Mouse (Mus musculus) forebrain, embryonic 15.5 days (tissue): ENCODE data around the gene Nes. TPM values are rescaled to one million over a fixed set of nuclear protein-coding genes. Genes with fewer than 3 reads are reported as not detected.

Source experiments
- ATAC-seq: fragments of 200-750 bp; cut with Nextera tagmentation; replicated peaks from 2 replicates; pipeline ENCODE4 v1.8.0; 2017; ENCODE audit warnings: mild to moderate bottlenecking, moderate TSS enrichment, moderate library complexity
- H3K27ac ChIP-seq: fragments of 300-500 bp; sonication (generic); replicated peaks from 2 replicates; pipeline ENCODE4 v1.5.1; 2015; ENCODE audit warnings: mild to moderate bottlenecking, inconsistent platforms
- H3K27me3 ChIP-seq: fragments of 300-500 bp; sonication (generic); 2 replicates; pipeline ENCODE4 v1.6.1; 2015; ENCODE audit warnings: inconsistent platforms
- H3K36me3 ChIP-seq: fragments of 300-500 bp; sonication (generic); 2 replicates; pipeline ENCODE4 v1.6.1; 2015; ENCODE audit warnings: mild to moderate bottlenecking, inconsistent platforms
- H3K4me1 ChIP-seq: fragments of 300-500 bp; sonication (generic); 2 replicates; pipeline ENCODE4 v1.6.1; 2015; ENCODE audit warnings: inconsistent platforms
- H3K4me2 ChIP-seq: fragments of 300-500 bp; sonication (generic); replicated peaks from 2 replicates; pipeline ENCODE4 v1.6.1; 2015; ENCODE audit warnings: mild to moderate bottlenecking, inconsistent platforms
- H3K4me3 ChIP-seq: fragments of 300-500 bp; sonication (generic); 2 replicates; pipeline ENCODE4 v1.5.1; 2015; ENCODE audit warnings: mild to moderate bottlenecking, inconsistent platforms
- H3K9ac ChIP-seq: fragments of 300-500 bp; sonication (generic); replicated peaks from 2 replicates; pipeline ENCODE4 v1.6.1; 2015; ENCODE audit warnings: mild to moderate bottlenecking, inconsistent platforms
- H3K9me3 ChIP-seq: fragments of 300-500 bp; sonication (generic); 2 replicates; pipeline ENCODE4 v1.6.1; 2016; ENCODE audit warnings: inconsistent platforms
- WGBS: fragments of 180-500 bp; shearing (Covaris S2); methylation state at CpG from one replicate; pipeline ENCODE4 v1.1.7; 2015; ENCODE audit warnings: mixed read lengths; 5-methylcytosine and 5-hydroxymethylcytosine counted together
- polyA plus RNA-seq: library from polyadenylated mRNA; unstranded; fragments of >200 nt; fragmentation: Nextera tagmentation; extraction: Ambion mirVana; gene quantifications from 2 replicates; pipeline ENCODE4 v1.2.1, GENCODE M21; 2015

Nes gene
- polyA plus RNA-seq, 1 experiment from 2014 or later, result 50.0 TPM

DNA sequence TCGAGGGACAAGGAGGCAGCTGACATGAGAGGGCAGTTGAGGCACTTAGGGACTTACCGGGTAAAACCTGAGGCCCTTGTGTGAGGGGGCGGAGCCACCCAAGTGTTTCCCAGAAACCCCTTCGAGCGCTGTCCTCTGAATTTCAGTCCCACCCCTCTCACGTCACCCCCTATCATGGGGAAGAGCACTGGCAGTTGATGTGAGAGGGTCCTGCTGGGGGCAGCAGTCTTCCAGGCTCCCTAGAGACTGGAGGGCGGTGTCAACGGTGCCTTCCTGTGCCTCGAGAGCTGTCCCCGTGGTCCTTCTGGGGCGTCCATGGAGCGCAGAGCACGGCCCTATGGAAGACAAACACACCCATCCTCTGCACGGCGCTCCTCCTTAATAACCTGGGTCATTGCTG lies 16.8 kb downstream of the Nes start:
- peak overlapping the region; percentile 59 for H3K27ac ChIP-seq
- H3K4me2 ChIP-seq, result peak overlapping the region; percentile 78
- no peaks in the 10 kb centered on the region for H3K9me3 ChIP-seq
- H3K36me3 ChIP-seq, result no peaks in the 10 kb centered on the region
- WGBS, result under 1% methylated on average over 15 of the region's 15 CpGs
- 0 out of 2 replicates have a peak, but pooled peaks cover 4% of the 10 kb centered on the region for H3K27me3 ChIP-seq
- H3K4me1 ChIP-seq, result peaks cover 57% of the 10 kb centered on the region
- peak overlapping the region; percentile 44 for H3K4me3 ChIP-seq
- peak overlapping the region; percentile 54 for H3K9ac ChIP-seq
- ATAC-seq, result peak; percentile 79

DNA sequence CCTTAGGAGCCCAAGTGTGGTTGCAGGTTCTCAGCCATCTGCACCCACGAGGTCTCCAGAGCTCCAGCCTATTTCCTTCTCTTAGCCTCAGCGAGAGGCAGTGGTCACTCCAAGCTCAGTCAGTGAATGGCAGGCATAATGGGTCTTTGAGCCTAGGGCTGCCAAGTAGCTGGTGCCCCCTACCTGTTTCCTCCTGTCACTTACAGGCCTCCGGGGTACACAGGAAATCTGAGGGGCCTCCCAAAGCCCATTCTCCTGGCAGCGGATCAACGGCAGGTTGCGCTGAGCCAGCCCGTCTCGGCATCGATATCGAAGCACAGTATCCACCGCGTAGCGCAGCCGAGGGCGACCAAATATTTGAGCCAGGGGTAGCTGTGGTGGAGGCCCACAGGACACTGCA lies 17.2 kb downstream of the Nes start:
- Histone ChIP-seq H3K4me1 (peaks cover 52% of the 10 kb centered on the region), H3K27ac (peak overlapping the region; percentile 59), H3K9ac (peak overlapping the region; percentile 54), H3K36me3 (no peaks in the 10 kb centered on the region), H3K27me3 (peaks cover 4% of the 10 kb centered on the region; the same call in 1 of the 2 replicates), H3K4me3 (peak overlapping the region; percentile 44), H3K4me2 (peak overlapping the region; percentile 78), H3K9me3 (no peaks in the 10 kb centered on the region)
- 4% methylated on average over 15 of the region's 15 CpGs for WGBS
- no peak; the same call in 1 of the 2 replicates for ATAC-seq

DNA sequence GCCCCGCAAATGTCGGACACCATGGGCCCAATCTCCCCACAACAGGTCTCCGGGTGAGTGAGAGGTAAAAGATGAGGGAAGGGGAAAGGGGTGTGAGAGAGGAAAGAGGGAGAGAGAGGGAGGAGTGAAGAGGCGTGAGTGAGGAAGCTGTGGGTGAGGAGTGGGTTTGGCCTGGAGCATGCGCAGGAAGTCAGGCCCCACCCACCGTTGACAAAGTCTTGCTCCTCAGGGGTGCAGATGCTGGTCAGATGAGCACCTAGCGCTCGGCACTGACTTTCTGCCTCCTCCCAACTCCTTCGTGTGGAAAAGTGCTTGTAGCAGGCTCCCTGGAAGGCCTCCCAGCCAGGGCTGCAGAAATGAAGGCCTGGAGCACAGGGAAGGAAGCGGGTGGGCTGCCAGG lies 19.1 kb downstream of the Nes start:
- 42% methylated on average over 10 of the region's 10 CpGs for WGBS
- ATAC-seq, result no peak
- Histone ChIP-seq H3K36me3 (no peaks in the 10 kb centered on the region), H3K27me3 (peaks cover 21% of the 10 kb centered on the region), H3K4me3 (no peak overlapping the region), H3K4me1 (peaks cover 38% of the 10 kb centered on the region), H3K27ac (no peak overlapping the region), H3K9ac (no peak overlapping the region), H3K9me3 (no peaks in the 10 kb centered on the region), H3K4me2 (no peak overlapping the region)

DNA sequence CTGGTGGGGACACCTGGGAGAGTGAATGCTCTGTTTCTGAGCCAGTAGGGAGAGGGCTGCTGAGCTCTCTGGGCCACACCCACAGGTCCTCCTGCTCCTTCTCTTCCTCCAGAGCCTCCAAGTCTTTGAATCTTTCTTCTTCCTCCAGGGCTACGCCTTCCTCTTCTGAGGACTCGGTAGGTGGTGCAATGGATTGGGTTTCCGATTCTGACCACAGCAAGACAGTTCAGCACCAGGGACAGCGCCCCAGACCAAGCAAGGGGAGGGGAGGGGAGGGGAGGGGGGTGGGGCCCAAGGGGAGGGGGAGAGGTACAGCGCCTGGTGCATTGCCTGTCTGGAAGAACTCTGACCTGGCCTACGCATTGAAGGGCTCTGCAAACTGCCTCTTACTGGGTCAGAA lies 22.6 kb downstream of the Nes start:
- H3K9me3 ChIP-seq, result no peaks in the 10 kb centered on the region
- H3K36me3 ChIP-seq, result no peaks in the 10 kb centered on the region
- no peak overlapping the region for H3K4me3 ChIP-seq
- ATAC-seq, result no peak
- H3K9ac ChIP-seq, result no peak overlapping the region
- H3K4me1 ChIP-seq, result peaks cover 24% of the 10 kb centered on the region
- 7% methylated on average over 5 of the region's 6 CpGs for WGBS
- no peak overlapping the region for H3K27ac ChIP-seq
- H3K27me3 ChIP-seq, result peaks cover 56% of the 10 kb centered on the region
- no peak overlapping the region for H3K4me2 ChIP-seq

DNA sequence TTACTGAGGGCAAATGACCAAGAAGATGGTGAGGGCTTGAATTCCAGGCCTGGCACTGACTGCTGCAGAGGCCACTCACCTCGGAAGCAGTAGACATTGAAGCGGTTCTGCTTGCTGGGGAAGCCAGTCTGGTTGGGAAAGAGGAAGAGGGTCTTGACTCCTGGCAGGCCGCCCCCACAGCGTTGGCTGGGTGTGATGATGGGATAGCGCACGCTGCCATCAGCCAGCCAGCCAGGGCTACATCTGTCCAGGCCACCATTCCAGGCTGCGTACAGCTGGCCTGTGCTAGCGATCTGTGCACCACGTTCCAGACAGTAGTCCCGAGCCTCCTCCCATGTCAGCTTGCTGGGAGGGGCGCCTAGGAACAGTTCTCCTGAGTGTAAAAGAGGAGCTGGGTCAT lies 24.5 kb downstream of the Nes start:
- 32% methylated on average over 11 of the region's 11 CpGs for WGBS
- no peak overlapping the region for H3K4me3 ChIP-seq
- no peaks in the 10 kb centered on the region for H3K36me3 ChIP-seq
- peaks cover 68% of the 10 kb centered on the region for H3K27me3 ChIP-seq
- H3K9ac ChIP-seq, result no peak overlapping the region
- peaks cover 36% of the 10 kb centered on the region for H3K4me1 ChIP-seq
- H3K4me2 ChIP-seq, result no peak overlapping the region
- no peaks in the 10 kb centered on the region for H3K9me3 ChIP-seq
- H3K27ac ChIP-seq, result no peak overlapping the region
- no peak for ATAC-seq

DNA sequence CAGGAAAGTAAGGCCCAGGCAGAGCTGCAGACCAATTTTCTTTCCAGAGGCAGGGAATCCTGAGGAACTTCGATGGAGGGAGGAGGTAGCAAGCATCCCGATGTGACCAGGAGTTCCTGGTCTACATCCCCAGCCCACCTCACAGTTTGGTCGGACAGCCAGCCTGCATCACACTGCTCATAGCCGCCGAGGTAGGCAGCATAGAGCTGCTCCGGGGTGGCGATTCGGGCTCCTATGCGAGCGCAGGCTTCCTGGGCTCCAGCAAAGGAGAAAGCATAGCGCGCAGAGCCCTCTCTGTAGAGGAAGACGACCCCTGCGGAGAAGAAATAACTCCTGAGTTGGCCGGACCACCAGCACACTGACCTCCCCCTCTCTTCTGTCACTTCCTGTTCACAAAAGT lies 25.5 kb downstream of the Nes start:
- H3K9me3 ChIP-seq, result no peaks in the 10 kb centered on the region

DNA sequence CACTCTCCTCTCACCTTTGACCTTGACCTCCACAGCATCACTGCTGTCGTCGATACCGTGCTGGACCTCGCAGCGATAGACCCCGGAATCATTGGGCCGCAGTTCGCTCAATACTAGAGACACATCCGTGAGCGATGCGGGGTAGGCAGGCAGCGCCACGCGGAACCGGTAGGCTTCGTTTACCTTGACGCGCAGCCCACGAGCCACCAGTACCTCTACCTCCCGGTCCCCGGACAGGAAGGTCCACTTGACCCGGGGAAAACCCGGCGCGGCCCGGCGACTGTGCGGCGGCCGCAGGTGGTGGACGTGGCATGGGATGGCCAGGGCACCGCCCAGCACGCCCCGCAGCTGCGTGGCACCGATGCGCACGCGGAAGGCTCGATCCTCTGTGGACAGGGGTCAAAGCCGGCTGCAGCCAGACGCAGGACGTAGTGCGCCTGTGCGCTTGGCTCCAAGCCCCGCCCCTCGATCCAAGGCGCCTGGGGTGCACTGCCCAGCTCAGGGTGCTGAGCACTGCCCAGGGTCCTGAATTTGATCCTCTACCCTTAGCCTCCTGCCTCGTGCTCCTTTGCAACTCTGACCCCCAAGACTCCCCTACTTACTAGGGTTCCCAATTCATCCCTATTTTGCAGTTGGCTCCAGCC lies 26.2 kb downstream of the Nes start:
- peak overlapping the region; percentile 52 for H3K9ac ChIP-seq
- H3K27me3 ChIP-seq, result peaks cover 86% of the 10 kb centered on the region
- H3K4me2 ChIP-seq, result peak overlapping the region; percentile 73
- no peak overlapping the region for H3K27ac ChIP-seq
- no peak for ATAC-seq
- peak overlapping the region; percentile 41 for H3K4me3 ChIP-seq
- 3% methylated on average over 49 of the region's 49 CpGs for WGBS
- H3K36me3 ChIP-seq, result no peaks in the 10 kb centered on the region
- peaks cover 51% of the 10 kb centered on the region for H3K4me1 ChIP-seq
- no peaks in the 10 kb centered on the region for H3K9me3 ChIP-seq

More for the DNA sequence above, 25.5 kb downstream of the Nes start:
- Histone ChIP-seq H3K36me3 (no peaks in the 10 kb centered on the region), H3K27me3 (peaks cover 79% of the 10 kb centered on the region), H3K4me2 (peak overlapping the region; percentile 73), H3K4me1 (peaks cover 45% of the 10 kb centered on the region), H3K27ac (no peak overlapping the region), H3K9ac (no peak overlapping the region), H3K4me3 (peak overlapping the region; percentile 41)
- ATAC-seq, result no peak
- WGBS, result 3% methylated on average over 15 of the region's 15 CpGs

DNA sequence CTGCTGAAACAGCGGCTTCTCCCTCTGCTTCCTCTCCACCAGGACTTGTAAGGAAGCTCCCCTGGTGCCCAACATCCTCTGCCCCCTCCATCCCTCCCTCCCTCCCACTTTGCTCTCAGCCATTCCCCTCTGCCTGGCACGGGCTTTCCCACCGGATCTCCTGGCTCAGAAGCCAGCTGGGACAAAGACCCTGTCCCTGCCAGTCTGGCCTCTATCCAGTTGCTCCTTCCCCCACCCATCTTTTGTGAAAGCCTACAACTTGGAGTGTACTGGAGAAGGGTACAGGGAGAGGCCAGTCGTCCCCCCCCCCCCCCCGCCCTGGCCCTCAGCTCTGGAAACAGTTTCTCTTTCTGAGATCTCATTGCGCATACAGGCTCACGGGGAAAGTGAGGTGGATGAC lies 27.9 kb downstream of the Nes start:
- H3K4me3 ChIP-seq, result peak overlapping the region; percentile 41
- H3K9ac ChIP-seq, result peak overlapping the region; percentile 42; the same call in 1 of the 2 replicates
- no peaks in the 10 kb centered on the region for H3K36me3 ChIP-seq
- peak overlapping the region; percentile 71 for H3K4me2 ChIP-seq
- peaks cover 58% of the 10 kb centered on the region for H3K4me1 ChIP-seq
- peaks cover 93% of the 10 kb centered on the region for H3K27me3 ChIP-seq
- no peak overlapping the region for H3K27ac ChIP-seq
- 2% methylated on average over 7 of the region's 7 CpGs for WGBS
- no peaks in the 10 kb centered on the region for H3K9me3 ChIP-seq
- peak; percentile 45; the same call in 1 of the 2 replicates for ATAC-seq

DNA sequence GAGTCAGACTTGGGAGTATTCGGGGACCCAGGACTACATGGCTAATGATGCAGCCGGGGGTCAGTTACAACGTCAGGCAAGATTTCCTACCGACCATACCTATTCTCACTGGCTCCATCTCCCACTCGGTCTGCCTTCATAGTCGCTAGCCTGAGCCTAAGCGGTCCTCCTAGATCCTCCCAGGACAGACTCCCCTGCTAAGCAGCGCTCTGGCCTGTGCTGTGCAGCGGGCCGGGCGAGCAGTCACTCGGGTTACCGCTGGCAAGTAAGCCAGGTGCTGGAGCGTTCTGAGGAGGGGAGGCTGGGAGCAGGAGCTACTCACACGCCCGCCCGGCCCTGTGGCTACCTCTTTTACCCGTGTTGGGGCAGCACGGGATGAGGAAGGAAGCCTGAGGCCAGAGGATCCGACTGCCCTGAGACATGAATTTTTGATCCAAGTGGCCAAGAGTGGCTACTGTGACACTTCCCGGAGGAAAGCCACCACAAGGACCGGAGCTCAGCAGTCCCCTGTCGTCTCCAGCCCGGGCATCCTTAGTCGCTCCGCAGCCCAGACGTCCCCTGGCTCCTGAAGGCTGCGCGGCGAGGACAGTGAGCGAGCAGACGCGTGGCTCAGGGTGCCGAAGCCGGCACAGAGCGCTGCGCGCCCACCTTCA lies 28.5 kb downstream of the Nes start:
- ATAC-seq, result no peak; the same call in 1 of the 2 replicates

DNA sequence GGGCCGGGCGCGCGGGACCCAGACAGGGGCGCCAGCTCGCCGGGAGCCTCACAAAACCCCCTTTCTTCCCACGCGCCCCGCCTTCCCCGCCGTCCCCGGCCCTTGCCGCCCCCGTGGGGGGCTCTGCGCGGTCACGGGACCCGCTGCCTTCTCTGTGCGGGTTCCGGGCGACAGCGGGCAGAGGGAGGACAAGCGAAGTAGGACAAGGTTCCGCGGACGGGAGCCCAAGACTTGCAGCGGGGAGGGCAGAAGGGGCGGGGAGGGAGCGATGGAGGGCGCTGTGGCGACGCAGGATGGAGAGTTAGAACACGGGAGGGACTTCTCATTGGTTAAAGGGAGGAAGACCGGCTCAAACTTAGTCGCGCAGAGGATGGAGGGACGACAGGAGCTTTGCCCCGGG lies 29.3 kb downstream of the Nes start, which contains the start of gene Bcan:
TSS of gene Bcan (minus strand) at position 50 of the 400 bp plus-strand sequence.
- peak within 1 kb of the TSS; percentile 65 for H3K27ac ChIP-seq
- H3K4me3 ChIP-seq, result peak within 1 kb of the TSS; percentile 41
- peaks cover 78% of the 10 kb centered on the region for H3K27me3 ChIP-seq
- no peaks in the 10 kb centered on the region for H3K9me3 ChIP-seq
- H3K36me3 ChIP-seq, result no peaks in the 10 kb centered on the region
- peak within 1 kb of the TSS; percentile 42 for H3K9ac ChIP-seq
- H3K4me1 ChIP-seq, result peaks cover 58% of the 10 kb centered on the region
- no peak; the same call in 1 of the 2 replicates for ATAC-seq
- under 1% methylated on average over 39 of the region's 39 CpGs for WGBS
- H3K4me2 ChIP-seq, result peak within 1 kb of the TSS; percentile 71

More for the DNA sequence above, 28.5 kb downstream of the Nes start:
- Histone ChIP-seq H3K4me1 (peaks cover 58% of the 10 kb centered on the region), H3K27ac (peak overlapping the region; percentile 65), H3K36me3 (no peaks in the 10 kb centered on the region), H3K9ac (peak overlapping the region; percentile 42), H3K4me3 (peak overlapping the region; percentile 41), H3K4me2 (peak overlapping the region; percentile 71), H3K27me3 (peaks cover 87% of the 10 kb centered on the region), H3K9me3 (no peaks in the 10 kb centered on the region)
- under 1% methylated on average over 38 of the region's 38 CpGs for WGBS

DNA sequence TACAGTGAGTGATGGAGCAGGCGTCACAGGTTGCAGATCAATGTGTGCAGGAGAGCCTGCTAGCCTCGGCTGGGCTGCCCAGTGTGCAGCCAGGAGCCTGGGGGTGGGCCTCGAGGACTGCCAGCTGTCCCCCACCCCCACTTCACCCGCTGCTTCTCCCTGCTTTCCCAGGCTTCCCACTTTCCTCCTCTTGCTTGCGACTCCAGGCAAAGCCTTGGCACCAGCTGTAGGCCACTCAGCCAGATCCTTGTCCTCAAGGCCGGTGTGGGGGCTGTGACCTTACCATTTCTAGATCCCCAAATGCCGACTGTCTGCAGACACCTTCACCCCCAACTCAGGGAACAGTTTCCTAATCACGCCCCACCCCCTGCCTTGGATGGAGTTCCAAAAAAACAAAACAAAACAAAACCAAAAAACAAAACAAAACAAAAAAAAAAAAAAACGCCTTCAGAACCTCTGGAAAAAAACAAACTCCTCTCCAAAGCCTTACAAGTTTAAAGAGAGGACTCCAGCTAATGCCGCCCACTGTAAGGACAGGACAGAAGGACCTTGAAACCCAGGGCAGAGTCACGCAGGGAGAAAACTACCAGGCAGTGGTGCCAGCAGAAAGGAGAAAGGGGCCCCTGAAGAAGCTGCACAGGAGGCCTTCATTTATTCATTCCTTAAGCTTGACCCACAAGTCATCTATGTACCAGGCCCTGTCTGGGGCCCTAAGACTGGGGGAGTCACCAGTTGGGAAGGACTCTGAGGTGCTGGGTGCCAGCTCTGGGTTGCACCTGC lies 30.1 kb downstream of the Nes start:
- Histone ChIP-seq H3K27ac (no peak overlapping the region; the same call in 1 of the 2 replicates), H3K4me3 (peak overlapping the region; percentile 41), H3K4me1 (peaks cover 58% of the 10 kb centered on the region), H3K27me3 (peaks cover 70% of the 10 kb centered on the region), H3K9ac (0 out of 2 replicates have a peak overlapping the region, but pooled peaks have one; percentile 42), H3K36me3 (no peaks in the 10 kb centered on the region), H3K9me3 (no peaks in the 10 kb centered on the region), H3K4me2 (peak overlapping the region; percentile 71)
- no peak for ATAC-seq
- WGBS, result 13% methylated on average over 11 of the region's 11 CpGs
